Mouse (Mus musculus): ENCODE measurements at regions not wholly inside any gene's neighbourhood (a gene's known extent, or its start where the extent isn't known, plus 50 kb on each side); places are given as distances from the start of the nearest gene placed in this dataset.

DNA sequence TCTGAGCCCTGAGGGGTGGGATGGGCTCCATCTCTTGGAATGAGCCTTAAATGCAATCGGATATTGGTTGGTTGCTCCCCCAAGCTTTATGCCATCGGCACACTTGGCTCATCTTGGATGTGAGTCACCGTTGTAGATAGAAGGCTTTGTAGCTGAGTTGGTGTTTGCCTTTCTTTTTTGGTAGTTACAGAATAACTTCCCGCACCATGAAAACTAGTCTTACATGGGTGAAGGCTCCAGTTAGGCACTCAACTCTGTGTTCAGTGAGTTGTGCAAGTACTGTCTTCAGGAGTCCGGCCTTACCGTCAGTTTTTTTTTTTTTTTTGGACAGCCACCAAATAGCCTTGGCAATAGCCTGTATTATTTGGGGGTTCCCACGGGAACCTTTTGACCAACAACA lies 170.3 kb downstream of the Snx10 start:
- TF ChIP-seq FLI1 (IDR thresholded peaks at IDR 0.05; ENCODE audit: low read length) (no peak), GATA1 (IDR thresholded peaks at IDR 0.05; ENCODE audit: borderline replicate concordance, low read length) (no peak)
